Mouse (Mus musculus): ENCODE results near the gene March4. TPM values are rescaled to one million over a fixed set of nuclear protein-coding genes. Genes with fewer than 3 reads are reported as not detected.

Gene March4
- polyA plus RNA-seq, 1 experiment = 0.37 TPM

DNA sequence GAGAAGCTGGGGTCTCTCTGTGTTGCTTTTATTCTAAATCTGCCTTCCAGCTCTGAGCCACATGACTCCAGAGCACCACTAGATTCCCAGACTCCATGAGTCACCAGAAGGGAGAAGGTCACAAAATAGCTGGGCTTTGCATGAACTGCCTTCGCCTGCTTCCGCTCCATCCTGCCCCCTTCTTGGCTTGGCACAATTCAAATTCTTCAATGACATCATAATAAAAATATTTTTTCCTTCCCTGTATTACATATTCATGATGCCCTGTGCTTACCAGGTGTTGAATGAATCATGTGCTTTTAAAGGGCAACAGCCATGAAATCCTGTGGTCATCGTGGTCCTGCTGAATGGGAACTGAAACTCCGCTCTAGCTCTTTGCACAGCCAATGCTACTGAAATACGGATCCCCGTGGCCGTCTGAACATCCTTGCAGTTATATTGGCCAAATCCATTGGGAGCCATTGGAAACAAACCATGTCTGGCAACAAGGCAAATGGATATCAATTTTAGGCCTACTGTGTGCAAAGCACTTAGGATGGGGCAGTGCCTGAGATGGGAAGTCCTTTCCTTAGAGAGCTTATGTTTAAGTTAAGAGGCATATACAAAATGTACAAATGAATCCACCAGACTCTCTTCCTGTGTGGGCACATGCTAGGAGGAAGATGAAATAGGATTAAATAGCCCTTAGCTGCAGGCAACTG lies 107.5 kb downstream of the March4 start:
- TF ChIP-seq CTCF (IDR thresholded peaks at IDR 0.05; ENCODE audit: extremely low read depth, insufficient read length, insufficient replicate concordance, low read depth, low read length) = no peak
- no peak for TF ChIP-seq POLR2A (IDR thresholded peaks at IDR 0.05; ENCODE audit: low read depth, low read length)
- WGBS = 87% methylated on average over 7 of the region's 7 CpGs
- no peaks in the 10 kb centered on the region for H3K36me3 ChIP-seq (ENCODE audit: control insufficient read depth, insufficient read depth, low read length)
- no peaks in the 10 kb centered on the region for H3K27me3 ChIP-seq (ENCODE audit: control insufficient read depth, insufficient read depth, low read length)
- H3K4me1 ChIP-seq (ENCODE audit: control insufficient read depth, insufficient read depth, insufficient read length, low read length) = no peaks in the 10 kb centered on the region
- H3K27ac ChIP-seq (ENCODE audit: insufficient read depth, low read depth, low read length) = no peak overlapping the region
- H3K4me3 ChIP-seq (ENCODE audit: low read depth, low read length) = no peak overlapping the region

DNA sequence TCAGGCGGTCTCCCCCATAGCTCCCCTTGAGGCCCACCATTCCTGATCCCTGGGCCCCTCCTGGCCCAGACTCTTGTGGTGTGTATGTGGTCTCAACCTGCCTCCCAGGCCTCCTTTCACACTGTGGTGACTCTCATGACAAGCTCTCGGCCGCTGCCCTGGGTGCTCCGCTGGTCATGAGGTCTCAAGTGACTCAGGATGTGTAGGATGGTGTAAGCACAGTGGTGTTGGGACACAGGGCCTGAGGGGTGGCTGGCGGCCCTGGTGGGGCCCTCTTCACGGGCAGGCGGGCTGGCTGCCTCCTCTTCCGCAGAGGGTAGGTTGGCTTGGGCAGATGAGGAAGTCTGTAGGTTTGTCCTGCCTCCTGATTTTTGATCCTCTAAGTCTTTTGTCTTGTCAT lies 108.2 kb downstream of the March4 start:
- TF ChIP-seq CTCF (IDR thresholded peaks at IDR 0.05; ENCODE audit: extremely low read depth, insufficient read length, insufficient replicate concordance, low read depth, low read length) (no peak), POLR2A (IDR thresholded peaks at IDR 0.05; ENCODE audit: low read depth, low read length) (no peak)
- no peak overlapping the region for H3K4me3 ChIP-seq (ENCODE audit: low read depth, low read length)
- H3K27ac ChIP-seq (ENCODE audit: insufficient read depth, low read depth, low read length) = no peak overlapping the region
- WGBS = 75% methylated on average over 8 of the region's 8 CpGs
- H3K36me3 ChIP-seq (ENCODE audit: control insufficient read depth, insufficient read depth, low read length) = no peaks in the 10 kb centered on the region
- H3K4me1 ChIP-seq (ENCODE audit: control insufficient read depth, insufficient read depth, insufficient read length, low read length) = no peaks in the 10 kb centered on the region
- no peaks in the 10 kb centered on the region for H3K27me3 ChIP-seq (ENCODE audit: control insufficient read depth, insufficient read depth, low read length)

DNA sequence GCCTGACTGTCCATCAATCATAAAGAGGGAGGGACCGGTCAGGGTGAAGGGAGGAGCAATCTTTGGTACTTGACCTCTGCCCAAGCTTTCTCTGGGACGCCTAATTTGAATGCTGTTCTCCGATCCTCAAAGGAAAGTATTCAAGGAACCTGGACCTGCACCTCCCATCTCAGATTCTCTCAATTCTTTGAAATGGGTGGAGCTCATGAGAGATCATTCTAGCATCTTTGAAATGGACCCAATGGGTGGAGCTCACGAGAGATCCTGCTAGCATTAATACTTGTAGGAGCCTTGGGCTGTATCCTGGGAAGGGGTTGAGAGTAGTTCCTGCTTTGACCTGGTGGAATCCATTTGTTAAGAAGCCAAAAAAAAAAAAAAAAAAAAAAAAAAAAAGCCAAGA lies 110.3 kb downstream of the March4 start:
- H3K4me1 ChIP-seq (ENCODE audit: control insufficient read depth, insufficient read depth, insufficient read length, low read length) = no peaks in the 10 kb centered on the region
- H3K4me3 ChIP-seq (ENCODE audit: low read depth, low read length) = no peak overlapping the region
- H3K27ac ChIP-seq (ENCODE audit: insufficient read depth, low read depth, low read length) = no peak overlapping the region
- H3K36me3 ChIP-seq (ENCODE audit: control insufficient read depth, insufficient read depth, low read length) = no peaks in the 10 kb centered on the region
- H3K27me3 ChIP-seq (ENCODE audit: control insufficient read depth, insufficient read depth, low read length) = no peaks in the 10 kb centered on the region
- 65% methylated on average over 4 of the region's 4 CpGs for WGBS
- TF ChIP-seq CTCF (IDR thresholded peaks at IDR 0.05; ENCODE audit: extremely low read depth, insufficient read length, insufficient replicate concordance, low read depth, low read length) (no peak), POLR2A (IDR thresholded peaks at IDR 0.05; ENCODE audit: low read depth, low read length) (no peak)

DNA sequence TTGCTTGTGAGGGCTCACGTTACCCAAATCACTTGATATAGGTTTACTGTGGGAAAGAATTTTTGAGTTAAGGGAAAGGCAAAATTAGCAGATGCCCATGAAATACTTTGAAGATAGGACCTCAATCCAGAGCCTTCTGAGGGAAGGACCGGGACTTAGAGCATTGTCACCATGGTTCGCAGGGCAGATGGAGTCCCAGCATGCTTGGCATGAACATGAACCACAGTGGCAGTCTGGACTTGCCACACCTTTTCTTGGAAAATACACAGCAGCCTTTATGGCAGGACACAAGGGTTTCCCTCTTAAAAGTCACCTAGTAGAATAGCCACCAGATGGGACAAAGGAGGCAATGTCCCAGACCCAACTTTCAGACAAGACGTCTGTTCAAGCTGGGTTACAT lies 114.6 kb downstream of the March4 start:
- WGBS = 88% methylated on average over 4 of the region's 4 CpGs
- no peaks in the 10 kb centered on the region for H3K4me1 ChIP-seq (ENCODE audit: control insufficient read depth, insufficient read depth, insufficient read length, low read length)
- no peaks in the 10 kb centered on the region for H3K36me3 ChIP-seq (ENCODE audit: control insufficient read depth, insufficient read depth, low read length)
- no peak overlapping the region for H3K27ac ChIP-seq (ENCODE audit: insufficient read depth, low read depth, low read length)
- TF ChIP-seq CTCF (IDR thresholded peaks at IDR 0.05; ENCODE audit: extremely low read depth, insufficient read length, insufficient replicate concordance, low read depth, low read length) (no peak), POLR2A (IDR thresholded peaks at IDR 0.05; ENCODE audit: low read depth, low read length) (no peak)
- H3K4me3 ChIP-seq (ENCODE audit: low read depth, low read length) = no peak overlapping the region
- no peaks in the 10 kb centered on the region for H3K27me3 ChIP-seq (ENCODE audit: control insufficient read depth, insufficient read depth, low read length)

DNA sequence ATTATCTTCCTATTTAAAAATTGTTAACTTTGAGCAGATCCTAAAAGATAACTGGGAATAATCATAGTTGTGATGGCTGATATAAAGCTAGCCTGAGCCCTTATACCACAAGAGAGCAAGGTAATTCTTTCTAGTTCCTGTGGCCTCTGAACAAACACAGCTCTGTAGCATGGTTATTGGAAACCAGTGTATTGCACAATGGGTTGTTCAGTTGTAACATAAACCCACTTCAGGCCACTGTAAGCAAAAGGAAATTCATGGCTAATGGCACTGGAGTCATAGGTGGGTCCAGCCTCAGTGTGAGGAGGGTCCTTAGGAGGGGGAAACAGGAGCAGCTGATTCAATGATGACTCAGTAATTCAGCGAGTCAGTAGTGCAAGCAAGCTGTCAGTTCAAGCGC lies 116.5 kb downstream of the March4 start:
- Histone ChIP-seq H3K27ac (ENCODE audit: insufficient read depth, low read depth, low read length) (no peak overlapping the region), H3K27me3 (ENCODE audit: control insufficient read depth, insufficient read depth, low read length) (no peaks in the 10 kb centered on the region), H3K4me3 (ENCODE audit: low read depth, low read length) (no peak overlapping the region), H3K4me1 (ENCODE audit: control insufficient read depth, insufficient read depth, insufficient read length, low read length) (no peaks in the 10 kb centered on the region), H3K36me3 (ENCODE audit: control insufficient read depth, insufficient read depth, low read length) (no peaks in the 10 kb centered on the region)
- TF ChIP-seq POLR2A (IDR thresholded peaks at IDR 0.05; ENCODE audit: low read depth, low read length) (no peak), CTCF (IDR thresholded peaks at IDR 0.05; ENCODE audit: extremely low read depth, insufficient read length, insufficient replicate concordance, low read depth, low read length) (no peak)
- 69% methylated on average over 2 of the region's 2 CpGs for WGBS

DNA sequence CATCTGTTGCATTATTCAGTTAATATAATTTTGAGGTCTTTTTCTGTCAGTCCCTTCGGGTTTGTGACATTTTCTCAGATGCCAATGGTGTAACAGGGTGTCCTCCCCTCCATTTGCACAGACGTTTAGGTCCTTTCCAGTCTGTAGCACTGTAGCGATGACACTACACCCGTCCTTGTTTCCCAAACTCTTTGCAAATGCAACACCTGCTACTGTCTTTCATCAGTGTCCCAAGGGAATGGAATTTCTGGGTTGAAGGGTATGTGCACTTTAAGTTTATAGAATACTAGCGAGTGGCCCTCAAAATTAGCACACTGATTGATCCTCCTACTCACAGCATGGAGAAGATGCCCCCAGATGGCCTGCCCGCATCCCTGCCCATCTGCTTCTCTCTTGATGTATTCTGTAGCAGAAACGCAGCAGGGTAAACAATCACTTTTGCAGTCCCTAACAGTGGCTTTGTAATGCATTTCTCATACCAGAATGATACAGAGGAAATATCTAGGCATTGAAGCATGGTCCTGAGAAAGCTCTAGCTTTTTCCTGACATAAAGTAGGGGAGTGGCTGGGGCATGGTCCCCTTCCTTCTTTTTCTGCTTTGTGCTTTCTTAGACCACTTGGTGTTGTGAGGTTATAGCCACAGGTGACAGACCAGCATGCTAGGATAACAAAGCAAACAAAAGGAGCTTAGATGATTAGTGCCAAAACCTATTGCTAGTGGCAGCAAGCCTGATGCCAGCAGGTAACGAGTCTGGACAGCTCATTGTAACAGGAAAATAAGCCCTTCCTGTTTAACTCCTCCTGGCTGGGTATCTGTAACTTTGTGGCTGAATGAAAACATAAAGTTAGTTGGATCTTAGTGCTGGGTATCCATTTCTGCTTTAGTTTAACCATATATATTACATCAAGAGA lies 117.7 kb downstream of the March4 start:
- Histone ChIP-seq H3K27ac (ENCODE audit: insufficient read depth, low read depth, low read length) (no peak overlapping the region), H3K36me3 (ENCODE audit: control insufficient read depth, insufficient read depth, low read length) (no peaks in the 10 kb centered on the region), H3K27me3 (ENCODE audit: control insufficient read depth, insufficient read depth, low read length) (no peaks in the 10 kb centered on the region), H3K4me3 (ENCODE audit: low read depth, low read length) (no peak overlapping the region), H3K4me1 (ENCODE audit: control insufficient read depth, insufficient read depth, insufficient read length, low read length) (no peaks in the 10 kb centered on the region)
- WGBS = 77% methylated on average over 8 of the region's 8 CpGs
- no peak for TF ChIP-seq CTCF (IDR thresholded peaks at IDR 0.05; ENCODE audit: extremely low read depth, insufficient read length, insufficient replicate concordance, low read depth, low read length)
- no peak for TF ChIP-seq POLR2A (IDR thresholded peaks at IDR 0.05; ENCODE audit: low read depth, low read length)

All from small intestine, adult 2 months (tissue).